Mouse (Mus musculus) layer of hippocampus, postnatal 36 days (tissue): ENCODE results near the gene Olfr531. TPM values are rescaled to one million over a fixed set of nuclear protein-coding genes. Genes with fewer than 3 reads are reported as not detected.

ENCODE experiments used
- DNase-seq, 2 experiments: peaks; one replicate each; pipeline ENCODE4 v3.0.0; 2022
- total RNA-seq, 2 experiments: library from RNA; stranded (reverse); gene quantifications; 2 replicates each; pipeline ENCODE4 v1.2.3; 2021

Olfr531 gene
- total RNA-seq, result not detected

DNA sequence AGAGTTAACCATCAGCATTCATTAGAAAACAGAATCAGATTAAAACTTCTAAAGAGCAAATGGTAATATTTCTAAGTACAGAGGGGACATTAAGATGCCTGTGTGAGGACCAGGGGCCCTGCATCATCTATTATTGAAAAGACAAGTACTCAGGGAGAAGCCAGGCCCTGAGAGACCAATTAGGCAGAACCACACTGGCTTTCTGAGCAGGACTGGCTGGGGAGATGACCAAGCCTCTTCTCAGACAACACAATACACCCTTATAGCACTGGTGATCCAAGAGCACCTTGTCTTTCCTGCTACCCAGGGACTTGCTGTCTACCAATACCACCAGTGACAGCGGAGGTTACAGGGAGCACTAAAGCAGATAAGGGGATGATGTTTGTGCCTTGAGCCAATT is at the start of gene Olfr531:
Olfr531 (minus strand) TSS at position 101 of the 400 bp plus-strand sequence.
- DNase-seq, result no peak

- no peak for DNase-seq
Measured at GRCm38 (mm10) chr7:140443141-140443540, 40.4 kb upstream of the Olfr531 start.

DNA sequence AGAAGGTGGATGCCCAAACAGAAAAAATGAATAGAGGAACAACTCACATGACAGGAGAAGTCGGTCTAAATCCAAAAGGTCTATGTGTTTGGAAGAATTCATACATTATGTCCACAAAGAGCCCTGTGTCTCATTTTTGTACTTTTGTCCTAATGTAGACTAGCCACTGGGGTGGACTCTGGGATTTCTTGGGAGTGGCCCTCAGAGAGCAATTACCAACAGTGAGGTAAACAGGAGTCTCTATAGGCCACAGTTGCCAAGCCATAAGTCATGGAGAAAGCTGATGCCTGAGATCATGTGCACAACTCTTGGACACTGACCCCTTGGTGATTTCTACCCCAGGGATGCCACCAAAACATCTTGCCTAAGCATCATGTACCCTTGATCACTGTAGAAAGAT is 18.8 kb upstream of the Olfr531 start, which contains the start of gene Olfr532:
Olfr532 (minus strand) TSS at position 101 of the 400 bp plus-strand sequence.
- DNase-seq, result no peak

- DNase-seq, result no peak
Measured at GRCm38 (mm10) chr7:140376911-140377310, 25.8 kb downstream of the Olfr531 start.

GRCm38 (mm10) chr7:140376231-140376630 is 26.5 kb downstream of the Olfr531 start, which contains the start of gene Olfr530:
Gene Olfr530 (minus strand): TSS chr7:140376331.
- DNase-seq, result no peak

DNA sequence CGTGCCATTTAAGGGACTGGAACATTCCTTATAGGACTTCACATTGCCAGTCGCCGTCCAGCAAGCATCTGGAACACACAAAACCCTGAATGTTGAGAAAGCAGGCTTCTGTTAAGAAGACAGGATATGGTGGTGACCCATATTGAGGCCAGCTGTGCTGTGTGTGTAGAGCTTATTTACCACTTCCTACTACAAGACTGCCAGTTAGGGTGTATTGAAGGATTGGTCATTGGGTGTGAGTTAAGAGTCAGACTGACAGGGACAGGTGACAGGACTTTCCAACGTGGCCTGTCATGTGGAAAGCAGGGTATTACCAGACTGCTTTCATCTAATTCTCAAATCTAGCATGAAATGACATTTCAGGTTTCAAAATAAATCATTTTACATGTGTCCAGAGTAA is 28.4 kb downstream of the Olfr531 start:
- DNase-seq, result no peak

GRCm38 (mm10) chr7:140361571-140361970 is 41.1 kb downstream of the Olfr531 start, which contains the start of gene Olfr60:
Gene Olfr60 (minus strand): TSS chr7:140361671.
- no peak for DNase-seq

Other genes starting within 250 kb of the Olfr531 start
- 100 to 1,000 TPM; 165 to 170 TPM for gene Sprn, start 248.0 kb downstream of the Olfr531 start, total RNA-seq
- not detected for gene Olfr522, start 238.2 kb downstream of the Olfr531 start, total RNA-seq
- gene Olfr523, start 229.7 kb downstream of the Olfr531 start, total RNA-seq, result under 1 TPM; 0.10 to 0.18 TPM
- not detected for gene Olfr524, start 197.0 kb downstream of the Olfr531 start, total RNA-seq
- under 1 TPM; 0.43 to 0.70 TPM for gene Cd163l1, start 184.7 kb downstream of the Olfr531 start, total RNA-seq
- under 1 TPM; 0.17 to 0.18 TPM for gene 5830411N06Rik, start 155.6 kb downstream of the Olfr531 start, total RNA-seq
- gene Olfr525, start 82.1 kb downstream of the Olfr531 start, total RNA-seq, result not detected
- gene Olfr527, start 68.9 kb downstream of the Olfr531 start, total RNA-seq, result not detected
- gene Olfr60, start 41.2 kb downstream of the Olfr531 start, total RNA-seq, result not detected
- gene Olfr530, start 26.6 kb downstream of the Olfr531 start, total RNA-seq, result not detected
- not detected for gene Olfr532, start 18.7 kb upstream of the Olfr531 start, total RNA-seq
- not detected for gene Olfr533, start 60.5 kb upstream of the Olfr531 start, total RNA-seq
- under 1 TPM; 0.25 to 0.51 TPM for gene Olfr535, start 81.3 kb upstream of the Olfr531 start, total RNA-seq
- not detected for gene Olfr536, start 104.5 kb upstream of the Olfr531 start, total RNA-seq
- gene Olfr538, start 165.0 kb upstream of the Olfr531 start, total RNA-seq, result not detected
- gene Olfr46, start 198.4 kb upstream of the Olfr531 start, total RNA-seq, result under 1 TPM; 0.43 to 0.45 TPM
- gene Olfr61, start 226.1 kb upstream of the Olfr531 start, total RNA-seq, result under 1 TPM in 1 of 2 experiments, not detected in 1; 0.37 TPM
- not detected for gene Olfr53, start 243.5 kb upstream of the Olfr531 start, total RNA-seq